Mouse (Mus musculus) CH12.LX (cell line): ENCODE measurements around the gene Wwtr1. TPM values are rescaled to one million over a fixed set of nuclear protein-coding genes. Genes with fewer than 3 reads are reported as not detected.

Experiments
- DNase-seq: peaks from one replicate; pipeline ENCODE4 v3.0.0-alpha.2; 2013; ENCODE audit errors: extremely low read depth
- H3K27ac ChIP-seq: 2 replicates; pipeline ENCODE4 v1.5.1; 2012; ENCODE audit warnings: low read depth, mild to moderate bottlenecking, control low read depth, moderate library complexity; ENCODE audit not compliant: insufficient read depth
- H3K27me3 ChIP-seq: replicated peaks from 2 replicates; pipeline ENCODE3; 2012; ENCODE audit warnings: inconsistent platforms
- H3K36me3 ChIP-seq, 2 experiments: replicated peaks in 1 of 2; 2 replicates each; pipeline versions ENCODE3 to v1.6.1; 2012; ENCODE audit warnings: inconsistent platforms in 1 of 2, low read length in 1 of 2, mild to moderate bottlenecking in 1 of 2, mixed read lengths in 1 of 2, moderate library complexity in 1 of 2; ENCODE audit not compliant: control insufficient read depth in 1 of 2, insufficient read depth in 1 of 2
- H3K4me1 ChIP-seq, 2 experiments: 2 replicates each; pipeline ENCODE4 v1.6.1; 2012; ENCODE audit warnings: inconsistent platforms in 1 of 2, moderate library complexity in 1 of 2; ENCODE audit not compliant: insufficient read depth in 2 of 2, control insufficient read depth in 1 of 2
- H3K4me2 ChIP-seq: 2 replicates; pipeline ENCODE4 v1.6.1; 2012; ENCODE audit warnings: low read depth, mild to moderate bottlenecking, control low read depth; ENCODE audit not compliant: poor library complexity, insufficient read depth, severe bottlenecking
- H3K4me3 ChIP-seq, 3 experiments: fragments of 150-350 bp in 1 of 3; sonication (generic) in 1 of 3; replicated peaks in 1 of 3; 2 replicates each; pipeline versions ENCODE3 to v1.5.1; 2011 to 2012; ENCODE audit warnings: low read depth in 2 of 3, low read length in 2 of 3, mild to moderate bottlenecking in 2 of 3, moderate library complexity in 2 of 3, control low read depth in 1 of 3, improper control_type of control experiment in 1 of 3, inconsistent platforms in 1 of 3, mixed read lengths in 1 of 3; ENCODE audit not compliant: poor library complexity in 1 of 3
- H3K79me2 ChIP-seq: replicated peaks from 2 replicates; pipeline ENCODE4 v1.6.1; 2012; ENCODE audit warnings: mild to moderate bottlenecking, moderate library complexity; ENCODE audit not compliant: control insufficient read depth, poor library complexity, insufficient read depth, severe bottlenecking; ENCODE audit errors: extremely low read depth
- H3K9ac ChIP-seq: 2 replicates; pipeline ENCODE4 v1.6.1; 2012; ENCODE audit warnings: low read depth, mild to moderate bottlenecking, control low read depth, moderate library complexity; ENCODE audit not compliant: insufficient read depth
- H3K9me3 ChIP-seq: replicated peaks from 2 replicates; pipeline ENCODE3; 2012; ENCODE audit warnings: low read length, inconsistent platforms, mixed read lengths
- CHD1 ChIP-seq: IDR thresholded peaks from 2 replicates; pipeline ENCODE4 v1.6.1; 2012; ENCODE audit warnings: low read depth, low read length, improper control_type of control experiment, inconsistent platforms
- CTCF ChIP-seq, 2 experiments: IDR thresholded peaks in 1 of 2; conservative IDR thresholded peaks in 1 of 2; 2 replicates each; pipeline ENCODE4 v1.5.1; 2011 to 2012; ENCODE audit warnings: low read depth in 2 of 2, low read length in 2 of 2, improper control_type of control experiment in 1 of 2, inconsistent platforms in 1 of 2, mild to moderate bottlenecking in 1 of 2, moderate library complexity in 1 of 2
- ELF1 ChIP-seq: IDR thresholded peaks from 2 replicates; pipeline ENCODE4 v1.6.1; 2014; ENCODE audit warnings: low read depth, mild to moderate bottlenecking, inconsistent platforms, low read length, improper control_type of control experiment
- EP300 ChIP-seq: IDR thresholded peaks from 2 replicates; pipeline ENCODE4 v1.6.1; 2011; ENCODE audit warnings: low read length, improper control_type of control experiment
- GABPA ChIP-seq: IDR thresholded peaks from 2 replicates; pipeline ENCODE4 v1.6.1; 2012; ENCODE audit warnings: low read depth, low read length, improper control_type of control experiment, inconsistent platforms; ENCODE audit not compliant: insufficient replicate concordance
- IRF4 ChIP-seq: IDR thresholded peaks from 2 replicates; pipeline ENCODE4 v1.6.1; 2014; ENCODE audit warnings: low read depth, mild to moderate bottlenecking, inconsistent platforms, low read length, improper control_type of control experiment
- JUND ChIP-seq: conservative IDR thresholded peaks from 2 replicates; pipeline ENCODE4 v1.6.1; 2011; ENCODE audit warnings: low read depth, low read length, improper control_type of control experiment
- MAX ChIP-seq: IDR thresholded peaks from 2 replicates; pipeline ENCODE4 v1.6.1; 2011; ENCODE audit warnings: low read length, improper control_type of control experiment
- MEF2A ChIP-seq: IDR thresholded peaks from 2 replicates; pipeline ENCODE4 v1.6.1; 2014; ENCODE audit warnings: low read depth, mild to moderate bottlenecking, inconsistent platforms, low read length, improper control_type of control experiment, borderline replicate concordance
- MYC ChIP-seq: IDR thresholded peaks from 2 replicates; pipeline ENCODE4 v1.6.1; 2011; ENCODE audit warnings: low read depth, mild to moderate bottlenecking, improper control_type of control experiment, low read length
- PAX5 ChIP-seq: IDR thresholded peaks from 2 replicates; pipeline ENCODE4 v1.6.1; 2012; ENCODE audit warnings: low read length, inconsistent platforms, mixed read lengths
- RAD21 ChIP-seq: IDR thresholded peaks from 2 replicates; pipeline ENCODE4 v1.6.1; 2011; ENCODE audit warnings: low read depth, mild to moderate bottlenecking, low read length, improper control_type of control experiment, moderate library complexity
- RCOR1 ChIP-seq: conservative IDR thresholded peaks from 2 replicates; pipeline ENCODE4 v1.6.1; 2012; ENCODE audit warnings: low read depth, mild to moderate bottlenecking, inconsistent platforms, low read length, improper control_type of control experiment
- SMC3 ChIP-seq: IDR thresholded peaks from 2 replicates; pipeline ENCODE4 v1.6.1; 2011; ENCODE audit warnings: low read depth, low read length, improper control_type of control experiment
- TCF12 ChIP-seq: IDR thresholded peaks from 2 replicates; pipeline ENCODE4 v1.6.1; 2014; ENCODE audit warnings: low read depth, mild to moderate bottlenecking, inconsistent platforms, low read length, improper control_type of control experiment
- UBTF ChIP-seq: IDR thresholded peaks from 2 replicates; pipeline ENCODE4 v1.6.1; 2012; ENCODE audit warnings: low read depth, mild to moderate bottlenecking, inconsistent platforms, low read length, improper control_type of control experiment, moderate library complexity
- USF1 ChIP-seq: IDR thresholded peaks from 2 replicates; pipeline ENCODE4 v1.6.1; 2014; ENCODE audit warnings: low read depth, mild to moderate bottlenecking, inconsistent platforms, low read length, improper control_type of control experiment
- ZC3H11A ChIP-seq: IDR thresholded peaks from 2 replicates; pipeline ENCODE4 v1.6.1; 2012; ENCODE audit warnings: low read depth, mild to moderate bottlenecking, inconsistent platforms, low read length, improper control_type of control experiment
- ZMIZ1 ChIP-seq: IDR thresholded peaks from 2 replicates; pipeline ENCODE4 v1.6.1; 2012; ENCODE audit warnings: low read depth, mild to moderate bottlenecking, inconsistent platforms, low read length, improper control_type of control experiment
- ZNF384 ChIP-seq: IDR thresholded peaks from 2 replicates; pipeline ENCODE4 v1.6.1; 2012; ENCODE audit warnings: low read depth, low read length, improper control_type of control experiment, inconsistent platforms
- dilution Hi-C: fragments of 300-500 bp; cut with MboI; formaldehyde crosslinking; loops from 2 replicates; pipeline ENCODE4 v1.14.3; 2020; ENCODE audit warnings: low sequenced_read_pairs; ENCODE audit not compliant: extremely low pct_unique_long_range_greater_than_20kb, extremely low pct_ligation_motif_present
- in situ Hi-C: fragments of 300-500 bp; cut with MboI; formaldehyde crosslinking; loops from 3 replicates; pipeline ENCODE4 v1.14.3; 2019; ENCODE audit warnings: low sequenced_read_pairs, low pct_ligation_motif_present, low pct_unique_long_range_greater_than_20kb, mixed read lengths
- polyA plus RNA-seq: library from polyadenylated mRNA; unstranded; fragments of >175 nt; gene quantifications from 2 replicates; pipeline ENCODE4 v1.2.1, GENCODE M21; 2012; ENCODE audit warnings: low read depth; ENCODE audit not compliant: insufficient read length
- total RNA-seq, 2 experiments: library from RNA; depleted of rRNA; stranded (reverse); fragments of 300-350 nt in 1 of 2; fragments of >200 nt in 1 of 2; gene quantifications; 2 replicates each; pipeline ENCODE4 v1.2.3; 2012 to 2014

Wwtr1 gene
- total and polyA plus RNA-seq, 3 experiments, result 12.8 to 14.8 (median 13.5) TPM

DNA sequence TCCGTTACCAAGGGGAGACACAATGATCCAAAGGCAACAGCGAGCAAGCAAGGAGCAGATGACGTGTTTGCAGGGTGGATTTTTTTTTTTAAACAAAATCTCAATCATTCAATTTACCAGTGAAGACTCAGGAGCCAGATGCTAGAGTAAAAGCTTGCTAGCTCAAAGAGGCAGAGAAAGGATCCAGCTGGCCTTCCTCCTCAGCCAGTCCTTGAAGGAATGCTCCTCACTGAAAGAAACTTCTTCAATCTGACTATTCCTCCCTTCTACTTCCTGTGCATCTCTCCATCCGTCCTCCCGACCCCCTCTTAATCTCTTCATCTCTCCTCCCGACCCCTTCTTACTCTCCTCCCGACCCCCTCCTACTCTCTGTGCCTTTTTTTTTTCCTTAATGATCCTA, 20.9 kb upstream of the Wwtr1 start:
- dilution Hi-C loops, result no loop called here
- DNase-seq, result no peak
- in situ Hi-C loops, result no loop called here
- Histone ChIP-seq H3K27me3 (no peaks in the 10 kb centered on the region), H3K36me3 (no peaks in the 10 kb centered on the region), H3K27ac (no peak overlapping the region), H3K4me3 (no peak overlapping the region), H3K9ac (no peak overlapping the region), H3K4me1 (no peaks in the 10 kb centered on the region), H3K9me3 (no peaks in the 10 kb centered on the region), H3K79me2 (no peaks in the 10 kb centered on the region), H3K4me2 (no peak overlapping the region)
- TF ChIP-seq ZC3H11A (no peak), ZMIZ1 (no peak), EP300 (no peak), JUND (no peak), RAD21 (no peak), ZNF384 (no peak), ELF1 (no peak), MEF2A (no peak), TCF12 (no peak), IRF4 (no peak), GABPA (no peak), CHD1 (no peak), USF1 (no peak), MYC (no peak), CTCF (conservative IDR thresholded peaks at IDR 0.05 in 1 of 2, IDR thresholded peaks at IDR 0.05 in 1 of 2; ENCODE audit: low read depth in 2 of 2, low read length in 2 of 2) (no peak), MAX (no peak), PAX5 (no peak), SMC3 (no peak), RCOR1 (no peak)

DNA sequence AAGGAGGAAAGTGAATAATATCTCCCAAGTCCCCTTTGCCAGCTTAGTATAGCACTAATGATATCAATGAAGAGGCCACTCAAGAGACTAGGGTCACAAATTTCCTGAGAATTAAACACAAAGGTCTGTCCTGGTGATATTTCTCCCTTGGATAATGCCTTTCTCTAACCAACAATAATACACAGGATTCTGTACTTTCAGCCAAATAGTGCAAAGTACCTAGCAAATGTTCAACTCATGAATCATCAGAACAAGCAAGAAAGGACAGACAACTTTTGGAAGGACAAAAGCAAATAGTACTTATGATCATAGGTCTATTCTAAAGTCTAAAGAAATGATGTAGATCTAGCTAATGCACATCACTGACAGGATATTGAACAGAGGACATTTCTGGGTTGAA, 19.8 kb upstream of the Wwtr1 start:
- Histone ChIP-seq H3K4me1 (no peaks in the 10 kb centered on the region), H3K27me3 (no peaks in the 10 kb centered on the region), H3K4me2 (no peak overlapping the region), H3K79me2 (no peaks in the 10 kb centered on the region), H3K9me3 (no peaks in the 10 kb centered on the region)
- dilution Hi-C loops (no loop called here), in situ Hi-C loops (no loop called here)
- TF ChIP-seq UBTF (no peak), RAD21 (no peak), IRF4 (no peak), ELF1 (no peak), RCOR1 (no peak)
- TF ChIP-seq, all 38 proteins: peak for 0
- Histone ChIP-seq H3K36me3 (no peaks in the 10 kb centered on the region), H3K4me3 (no peak overlapping the region), H3K27ac (no peak overlapping the region), H3K9ac (no peak overlapping the region)
- no peak for DNase-seq
